Mouse (Mus musculus) megakaryocyte, adult 5-6 weeks (primary cell): ENCODE measurements at regions not wholly inside any gene's neighbourhood (a gene's known extent, or its start where the extent isn't known, plus 50 kb on each side); places are given as distances from the start of the nearest gene placed in this dataset.
A peak's percentile ranks its signal among the peaks of the same experiment; 100 is the strongest.

Source experiments
- ATAC-seq: 2 replicates; pipeline ENCODE4 v1.8.0; 2016; ENCODE audit warnings: mild to moderate bottlenecking, inconsistent platforms; ENCODE audit not compliant: poor library complexity, severe bottlenecking

DNA sequence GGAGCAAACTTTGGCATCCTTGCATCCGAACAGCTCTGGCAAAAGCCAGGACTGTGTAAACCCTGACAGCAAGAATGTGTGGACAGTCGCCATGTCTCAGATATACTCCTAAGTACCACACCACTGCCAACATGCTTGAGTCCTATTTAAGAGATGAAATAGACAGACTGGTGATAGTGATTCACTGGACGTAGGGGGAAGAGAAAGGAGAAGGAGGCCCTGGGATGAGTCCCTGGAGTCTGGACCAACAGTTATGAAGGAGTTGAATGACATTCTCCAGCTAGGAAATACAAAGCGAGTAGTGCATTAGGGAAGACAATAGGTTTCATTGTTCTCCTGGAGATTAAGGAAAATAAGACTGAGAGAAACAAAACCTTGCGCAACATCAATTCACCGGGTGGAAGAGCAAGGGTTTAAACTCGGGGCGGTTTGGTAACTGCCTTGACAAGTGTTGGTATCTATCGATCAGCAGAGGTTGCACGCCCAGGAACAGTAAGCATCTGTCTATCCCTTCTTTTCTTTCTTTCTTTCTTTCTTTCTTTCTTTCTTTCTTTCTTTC, 54.3 kb upstream of the Nrbf2 start:
- no peak for ATAC-seq

GRCm38 (mm10) chr10:67344722-67345121, 59.6 kb upstream of the Nrbf2 start:
- no peak for ATAC-seq

DNA sequence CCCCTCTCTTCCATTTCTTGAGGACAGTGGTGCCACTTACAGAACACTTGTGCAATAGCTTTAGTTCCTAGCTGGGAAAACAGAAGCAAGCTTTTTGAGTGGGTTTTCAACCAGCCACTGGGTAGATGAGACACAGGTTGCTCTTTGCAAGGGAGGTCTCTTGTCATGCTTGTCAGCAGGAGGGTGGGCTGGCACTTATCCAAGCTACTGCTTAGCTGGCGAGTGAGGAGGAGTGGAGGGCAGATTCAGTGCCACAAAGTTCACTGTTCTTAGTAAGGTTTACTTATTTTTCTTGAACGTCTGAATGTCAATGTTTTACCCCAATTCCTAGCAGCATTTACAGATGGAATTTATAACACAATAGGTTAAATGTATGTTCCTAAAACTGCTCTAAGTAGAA, 65.9 kb upstream of the Nrbf2 start:
- no peak for ATAC-seq

DNA sequence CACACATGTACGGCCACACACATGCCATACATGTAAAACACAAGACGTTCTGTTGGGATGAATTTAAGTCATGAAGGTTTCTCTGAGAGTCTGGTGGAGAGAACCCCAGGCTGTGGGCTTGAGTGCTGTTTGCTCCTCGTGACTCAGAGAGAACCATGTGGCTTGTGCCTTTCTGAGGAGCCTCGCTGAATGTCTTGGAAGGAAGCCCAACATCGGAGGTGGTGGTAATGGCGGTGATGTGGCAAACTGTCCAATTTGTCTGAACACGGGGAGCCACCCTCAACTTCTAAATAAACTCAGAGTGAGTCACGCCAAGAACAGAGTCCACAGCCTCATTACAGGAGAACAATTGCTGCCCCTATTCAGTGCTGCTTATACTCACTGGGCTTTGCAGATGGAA, 75.7 kb upstream of the Nrbf2 start:
- no peak for ATAC-seq

DNA sequence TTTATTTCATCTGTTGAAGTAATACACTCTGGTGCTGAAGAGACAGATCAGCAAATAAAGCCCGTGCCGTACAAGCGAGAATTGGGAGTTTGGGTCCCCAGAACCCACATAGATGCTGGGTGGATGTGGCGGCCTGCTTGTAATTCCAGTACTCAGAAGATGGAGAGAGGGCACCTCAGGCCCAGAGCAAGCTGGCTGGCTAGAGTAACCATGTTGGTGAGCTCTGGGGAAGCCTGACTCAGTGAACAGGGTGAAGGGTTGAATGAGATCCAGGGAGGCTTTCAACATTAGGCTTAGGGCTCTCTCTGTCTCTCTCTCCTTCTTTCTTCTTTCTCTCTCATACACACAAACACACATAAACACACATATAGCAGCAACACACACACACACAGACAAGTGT, 76.2 kb upstream of the Nrbf2 start:
- no peak for ATAC-seq

DNA sequence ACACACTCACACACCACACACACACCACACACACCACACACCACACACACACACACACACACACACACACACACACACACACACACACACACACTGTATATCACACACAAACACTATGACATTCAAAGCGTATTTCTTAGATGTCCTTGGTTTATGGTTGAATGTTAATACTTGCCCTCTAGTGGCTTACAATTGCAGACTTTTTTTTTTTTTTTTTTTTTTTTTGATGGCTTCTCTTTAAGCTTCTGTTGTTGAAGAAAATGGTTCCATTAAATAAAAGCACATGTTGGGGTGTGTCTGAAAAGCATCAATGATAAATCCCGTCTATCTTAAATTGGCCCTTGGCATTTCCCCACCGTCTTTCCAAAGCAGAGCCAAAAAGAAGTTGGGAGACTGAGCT, 79.5 kb upstream of the Nrbf2 start:
- no peak for ATAC-seq

- ATAC-seq: peak; percentile 56
Measured at GRCm38 (mm10) chr10:67365158-67365557, 80.1 kb upstream of the Nrbf2 start.

GRCm38 (mm10) chr10:67372569-67373161, 87.6 kb upstream of the Nrbf2 start:
- ATAC-seq: no peak

GRCm38 (mm10) chr10:67376638-67377037, 91.5 kb upstream of the Nrbf2 start:
- ATAC-seq: no peak

GRCm38 (mm10) chr10:67377643-67378223, 92.6 kb upstream of the Nrbf2 start:
- ATAC-seq: no peak

- ATAC-seq: no peak
Measured at GRCm38 (mm10) chr10:67380174-67380573, 95.1 kb upstream of the Nrbf2 start.

DNA sequence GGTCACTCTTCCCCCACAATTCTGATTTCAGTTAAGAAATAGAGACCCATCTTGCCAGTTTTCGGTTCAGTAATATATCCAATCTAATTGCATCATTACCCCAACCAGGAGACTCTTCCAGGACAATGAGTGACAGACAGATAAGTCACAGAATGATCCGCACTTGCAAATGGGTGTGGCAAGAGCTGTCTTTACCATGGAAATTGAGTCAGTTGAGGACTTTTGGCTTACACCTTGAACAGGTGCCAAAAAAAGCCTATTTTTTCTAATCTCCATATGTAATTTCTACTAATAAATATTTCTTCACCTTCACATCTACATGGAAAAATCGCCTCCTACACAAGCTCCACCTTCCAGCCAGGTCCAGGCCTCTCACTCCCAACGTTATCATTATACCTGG, 98.2 kb upstream of the Nrbf2 start:
- no peak for ATAC-seq

DNA sequence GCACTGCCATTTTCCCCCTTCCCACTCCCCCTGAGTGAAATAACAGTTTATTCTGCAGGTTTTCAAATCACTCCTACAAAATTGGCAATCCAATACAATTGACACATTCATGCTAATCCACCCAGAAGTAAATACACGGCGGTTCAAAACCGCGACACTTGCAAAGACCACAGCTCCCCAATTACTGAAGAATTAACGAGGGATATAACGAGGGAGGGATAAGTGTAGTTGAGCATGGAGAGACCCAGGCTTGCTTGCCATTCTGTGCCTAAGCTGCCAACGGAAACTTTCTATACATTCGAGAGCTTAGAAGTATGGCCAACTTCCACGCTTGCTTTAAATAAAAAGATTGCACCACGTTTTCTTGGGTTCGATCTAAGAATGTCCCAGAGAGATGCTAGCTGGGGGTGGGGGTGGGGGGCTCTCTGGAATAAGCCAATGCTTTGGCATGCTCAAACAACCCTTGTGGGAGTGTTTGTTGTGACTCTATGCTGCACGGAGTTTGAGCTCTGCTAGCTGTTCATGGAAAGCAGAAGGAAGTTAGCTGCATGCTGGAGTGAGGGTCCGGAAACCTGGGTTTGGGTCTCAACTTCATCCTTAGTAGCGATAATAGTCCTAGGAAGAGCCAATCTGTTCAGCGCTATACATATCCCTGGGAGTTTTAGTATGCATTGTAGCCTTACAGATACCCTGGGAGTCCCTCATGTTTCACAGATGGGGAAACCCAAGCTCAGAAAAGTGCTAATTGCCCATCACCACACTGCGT, 98.9 kb upstream of the Nrbf2 start:
- no peak for ATAC-seq

- no peak for ATAC-seq
Measured at GRCm38 (mm10) chr10:67384568-67384958, 99.5 kb upstream of the Nrbf2 start.

DNA sequence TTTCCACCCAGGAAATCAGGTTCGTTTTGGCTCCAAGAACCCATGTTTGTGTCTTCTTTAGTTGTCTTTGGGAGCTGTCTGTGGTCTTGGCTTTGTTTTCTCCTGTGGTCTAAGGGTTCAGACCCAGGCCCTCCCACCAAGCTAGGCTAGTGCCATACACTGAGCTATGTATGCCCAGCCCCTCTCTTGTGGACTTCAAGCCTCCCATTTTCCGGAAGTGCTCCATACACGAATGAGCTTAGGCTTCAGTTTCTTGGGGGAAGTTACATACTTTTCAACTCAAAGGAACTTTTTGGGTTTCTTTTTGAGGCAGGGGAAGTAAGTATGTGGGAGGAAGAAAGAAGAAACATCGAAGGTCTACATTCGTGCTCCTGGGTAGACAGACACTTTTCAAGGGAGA, 100.9 kb upstream of the Nrbf2 start:
- peak; percentile 60 for ATAC-seq

- ATAC-seq: no peak
Measured at GRCm38 (mm10) chr10:67388755-67389154, 103.7 kb upstream of the Nrbf2 start.

DNA sequence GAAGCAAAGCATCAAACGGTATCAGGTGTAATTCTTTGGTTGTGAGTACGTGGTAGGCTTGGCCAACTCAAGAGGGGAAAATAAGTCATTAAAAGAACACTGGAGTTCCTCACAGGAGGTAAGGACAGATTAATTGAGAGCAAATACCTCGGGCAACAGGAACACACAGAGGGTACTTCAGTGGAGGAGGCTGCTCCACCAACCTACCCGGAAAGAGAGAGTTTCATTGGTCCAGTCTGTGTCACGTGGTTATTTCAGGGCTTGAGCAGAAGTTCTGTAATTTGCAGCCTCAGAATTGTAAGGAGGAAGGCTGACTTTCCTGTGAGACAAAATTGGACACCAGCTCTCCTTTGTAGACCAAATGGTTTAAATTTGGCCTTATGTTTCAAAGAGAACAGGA, 115.3 kb upstream of the Nrbf2 start:
- ATAC-seq: peak; percentile 81

DNA sequence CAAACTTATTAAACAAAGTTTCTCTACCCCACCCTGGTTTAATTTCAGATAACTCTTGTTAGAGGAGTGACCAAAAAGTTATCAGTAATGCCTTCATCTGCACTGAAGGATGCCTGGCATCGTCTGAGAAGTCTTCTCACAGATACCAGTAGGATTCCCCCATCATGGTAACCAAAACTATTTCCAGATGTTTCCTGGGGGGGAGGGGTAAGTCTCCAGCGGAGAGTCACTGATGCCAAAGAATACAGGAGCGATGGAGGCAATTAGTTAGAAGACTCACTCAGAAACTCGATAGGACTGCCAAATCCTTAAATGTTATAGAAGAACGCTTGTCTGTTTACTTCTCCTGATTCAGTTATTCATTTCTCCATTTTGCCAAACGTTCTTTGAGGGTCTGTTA, 116.3 kb upstream of the Nrbf2 start:
- no peak for ATAC-seq

GRCm38 (mm10) chr10:67417529-67417928, 117.7 kb upstream of the Egr2 start:
- no peak for ATAC-seq

- ATAC-seq: no peak
Measured at GRCm38 (mm10) chr10:67420761-67421160, 114.5 kb upstream of the Egr2 start.

DNA sequence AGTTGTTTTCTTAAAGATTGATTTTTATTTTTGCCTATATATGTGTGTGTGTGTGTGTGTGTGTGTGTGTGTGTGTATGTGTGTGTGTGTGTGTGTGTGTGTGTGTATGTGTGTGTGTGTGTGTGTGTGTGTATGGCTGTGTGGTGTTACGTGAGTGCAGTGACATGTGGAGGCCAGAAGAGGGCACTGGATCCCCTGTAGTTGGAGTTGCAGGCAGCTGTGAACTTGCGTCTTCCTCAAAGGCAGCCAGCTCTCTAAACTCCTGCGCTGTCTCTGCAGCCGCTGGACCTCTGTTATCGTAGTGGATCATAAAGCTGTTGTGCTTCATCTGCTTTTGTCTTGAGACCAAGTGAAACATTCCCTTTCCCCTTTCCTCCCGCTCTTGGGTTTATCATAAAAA, 109.9 kb upstream of the Egr2 start:
- no peak for ATAC-seq

DNA sequence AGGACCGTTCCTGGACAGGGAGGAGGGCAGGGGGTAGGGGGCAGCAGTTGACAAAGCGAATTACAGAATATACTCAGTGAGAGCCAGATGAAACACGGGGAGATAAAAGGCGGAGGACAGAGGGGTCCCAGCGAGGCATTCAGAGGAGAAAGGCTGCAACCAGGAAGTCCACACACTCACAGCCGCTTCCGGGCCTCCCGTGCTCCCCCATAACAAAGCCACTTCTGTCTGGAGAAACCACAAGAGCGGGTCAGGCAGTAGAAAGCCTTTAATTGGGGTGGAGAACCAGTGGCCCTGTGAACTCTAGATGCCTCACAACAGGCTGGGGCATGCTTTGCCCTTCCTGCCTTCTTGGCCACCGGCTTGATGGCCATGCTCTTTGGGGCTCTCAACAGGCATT, 108.1 kb upstream of the Egr2 start:
- ATAC-seq: peak; percentile 49
